Mouse (Mus musculus) embryonic facial prominence, embryonic 13.5 days (tissue): ENCODE measurements around the gene Ube3c. TPM values are rescaled to one million over a fixed set of nuclear protein-coding genes. Genes with fewer than 3 reads are reported as not detected.
A peak's percentile ranks its signal among the peaks of the same experiment; 100 is the strongest.
"Not testable (repeated sequence)": the region's sequence is repeated elsewhere in the genome, so short reads cannot be mapped to it uniquely, and the experiment has no call there.

Experiments
- ATAC-seq: fragments of 200-750 bp; cut with Nextera tagmentation; 2 replicates; pipeline ENCODE4 v1.8.0; 2017; ENCODE audit warnings: low read depth; ENCODE audit not compliant: insufficient number of reproducible peaks, insufficient read depth, low FRiP score, low TSS enrichment
- H3K27ac ChIP-seq: fragments of 300-500 bp; sonication (generic); 2 replicates; pipeline ENCODE4 v1.5.1; 2015; ENCODE audit warnings: moderate library complexity, mild to moderate bottlenecking, inconsistent platforms
- H3K27me3 ChIP-seq: fragments of 300-500 bp; sonication (generic); 2 replicates; pipeline ENCODE4 v1.6.1; 2015; ENCODE audit warnings: mild to moderate bottlenecking, inconsistent platforms
- H3K36me3 ChIP-seq: fragments of 300-500 bp; sonication (generic); 2 replicates; pipeline ENCODE4 v1.6.1; 2015; ENCODE audit warnings: mild to moderate bottlenecking, inconsistent platforms
- H3K4me1 ChIP-seq: fragments of 300-500 bp; sonication (generic); 2 replicates; pipeline ENCODE4 v1.6.1; 2015; ENCODE audit warnings: inconsistent platforms
- H3K4me2 ChIP-seq: fragments of 300-500 bp; sonication (generic); 2 replicates; pipeline ENCODE4 v1.6.1; 2015; ENCODE audit warnings: moderate library complexity, mild to moderate bottlenecking, inconsistent platforms
- H3K4me3 ChIP-seq: fragments of 300-500 bp; sonication (generic); 2 replicates; pipeline ENCODE4 v1.5.1; 2015; ENCODE audit warnings: mild to moderate bottlenecking, inconsistent platforms
- H3K9ac ChIP-seq: fragments of 300-500 bp; sonication (generic); 2 replicates; pipeline ENCODE4 v1.6.1; 2015; ENCODE audit warnings: mild to moderate bottlenecking, inconsistent platforms
- H3K9me3 ChIP-seq: fragments of 300-500 bp; sonication (generic); 2 replicates; pipeline ENCODE4 v1.6.1; 2016; ENCODE audit warnings: inconsistent platforms
- WGBS: fragments of 180-500 bp; shearing (Covaris S2); methylation state at CpG from one replicate; pipeline ENCODE4 v1.1.7; 2015; ENCODE audit warnings: mixed read lengths; 5-methylcytosine and 5-hydroxymethylcytosine counted together
- polyA plus RNA-seq: library from polyadenylated mRNA; unstranded; fragments of >200 nt; fragmentation: Nextera tagmentation; extraction: Ambion mirVana; gene quantifications from 2 replicates; pipeline ENCODE4 v1.2.1, GENCODE M21; 2015

Gene Ube3c
- 17.5 and 28.7 TPM in 2 replicates for polyA plus RNA-seq

DNA sequence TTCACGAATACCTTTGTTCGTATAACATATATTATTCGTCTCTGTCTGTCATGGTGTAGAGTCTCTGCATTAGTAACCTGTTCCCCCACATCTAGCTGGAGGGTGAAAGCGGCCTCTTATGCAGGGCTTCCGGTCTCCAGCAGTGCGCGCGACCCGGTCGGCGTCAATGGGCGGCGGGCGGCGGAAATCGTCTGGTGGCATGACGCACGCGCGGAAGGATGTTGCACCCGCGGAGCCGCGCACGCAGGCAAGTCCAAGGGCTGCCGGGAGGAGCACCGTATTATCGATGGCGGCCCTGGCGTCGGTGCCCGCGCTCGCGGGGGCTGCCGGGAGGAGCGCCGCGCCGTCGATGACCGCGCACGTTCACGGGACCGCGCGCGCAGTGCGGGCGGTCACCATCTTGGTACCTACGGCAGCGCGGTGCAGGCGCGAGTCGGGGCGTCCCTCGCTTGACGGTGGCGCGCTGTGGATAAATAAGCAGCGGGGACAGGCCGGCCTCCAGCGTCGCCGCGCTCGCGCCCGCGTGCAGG is at the start of gene Ube3c:
Ube3c (plus strand) TSS at position 395 of the 530 bp plus-strand sequence.
- peak within 1 kb of the TSS; percentile 94 for H3K4me2 ChIP-seq
- peak; percentile 97 for ATAC-seq
- H3K4me1 ChIP-seq, result peaks cover 16% of the 10 kb centered on the region
- H3K36me3 ChIP-seq, result peaks cover 15% of the 10 kb centered on the region; the same call in 1 of the 2 replicates
- peak within 1 kb of the TSS; percentile 90 for H3K27ac ChIP-seq
- H3K27me3 ChIP-seq, result no peaks in the 10 kb centered on the region
- under 1% methylated on average over 72 of the region's 72 CpGs for WGBS
- peak within 1 kb of the TSS; percentile 87 for H3K4me3 ChIP-seq
- no peaks in the 10 kb centered on the region for H3K9me3 ChIP-seq
- peak within 1 kb of the TSS; percentile 84 for H3K9ac ChIP-seq

- Histone ChIP-seq H3K4me1 (no peaks in the 10 kb centered on the region), H3K27ac (no peak overlapping the region), H3K9me3 (no peaks in the 10 kb centered on the region), H3K36me3 (no peaks in the 10 kb centered on the region), H3K4me2 (no peak overlapping the region), H3K9ac (no peak overlapping the region), H3K27me3 (no peaks in the 10 kb centered on the region), H3K4me3 (no peak overlapping the region)
- no peak for ATAC-seq
- 73% methylated on average over 5 of the region's 5 CpGs for WGBS
These were observed 8.9 kb upstream of the Ube3c start for GRCm38 (mm10) chr5:29560111-29560510.

- H3K9me3 ChIP-seq, result no peaks in the 10 kb centered on the region
- H3K4me1 ChIP-seq, result no peaks in the 10 kb centered on the region
- no peak overlapping the region for H3K4me3 ChIP-seq
- 88% methylated on average over 2 of the region's 2 CpGs for WGBS
- H3K27me3 ChIP-seq, result no peaks in the 10 kb centered on the region
- no peak overlapping the region for H3K4me2 ChIP-seq
- H3K9ac ChIP-seq, result no peak overlapping the region
- H3K27ac ChIP-seq, result no peak overlapping the region
- ATAC-seq, result no peak
- H3K36me3 ChIP-seq, result no peaks in the 10 kb centered on the region
These were observed 8.4 kb upstream of the Ube3c start for GRCm38 (mm10) chr5:29560667-29561066.

DNA sequence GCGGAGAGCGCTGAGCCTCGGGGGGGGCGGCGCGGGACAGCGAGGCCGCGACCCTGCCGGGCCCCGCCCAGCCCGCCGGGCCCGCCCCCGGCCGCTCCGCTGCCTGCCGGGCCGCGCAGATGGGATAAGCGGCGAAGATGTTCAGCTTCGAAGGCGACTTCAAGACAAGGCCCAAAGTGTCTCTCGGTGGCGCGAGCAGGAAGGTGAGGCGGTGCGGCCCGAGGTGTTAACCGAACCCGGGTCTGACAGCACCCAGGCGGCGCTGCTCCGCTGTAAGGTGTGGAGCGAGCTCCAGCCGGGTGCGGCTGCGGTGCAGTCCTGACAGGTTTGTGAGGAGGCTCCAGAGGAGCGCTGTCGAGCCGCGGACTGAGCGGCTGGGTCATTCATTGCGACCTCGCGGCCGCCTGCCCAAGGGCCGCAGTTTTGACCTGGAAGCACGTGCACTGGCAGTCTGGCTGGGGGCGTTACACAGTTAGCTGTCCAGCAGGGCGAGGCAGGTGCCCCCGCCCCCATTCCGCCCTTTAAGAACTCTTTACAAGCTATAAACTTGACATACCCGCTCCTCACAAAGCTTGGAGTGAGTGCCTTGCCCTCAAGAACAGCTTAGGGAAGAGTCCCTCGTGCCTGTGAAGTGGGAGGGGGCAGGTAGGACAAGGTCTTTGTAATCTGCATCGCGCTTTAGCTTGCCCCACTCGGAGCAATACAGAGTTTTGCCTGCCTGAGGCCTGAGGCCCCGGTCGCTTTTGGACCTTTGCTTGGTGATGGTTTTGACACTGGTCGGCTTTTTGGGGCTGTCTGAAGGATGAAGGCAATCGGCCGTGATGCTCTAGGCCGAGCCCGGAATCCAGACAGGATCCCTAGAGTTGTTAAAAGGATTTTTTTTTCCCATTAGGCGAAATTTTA is 587 bp downstream of the Ube3c start:
- Histone ChIP-seq H3K27me3 (no peaks in the 10 kb centered on the region), H3K4me3 (peak overlapping the region; percentile 87), H3K9me3 (no peaks in the 10 kb centered on the region), H3K27ac (peak overlapping the region; percentile 90), H3K9ac (peak overlapping the region; percentile 84), H3K4me1 (peaks cover 16% of the 10 kb centered on the region), H3K36me3 (peaks cover 18% of the 10 kb centered on the region; the same call in 1 of the 2 replicates), H3K4me2 (peak overlapping the region; percentile 94)
- 2% methylated on average over 67 of the region's 67 CpGs for WGBS
- ATAC-seq, result peak; percentile 39

- H3K4me3 ChIP-seq, H3K27me3 ChIP-seq, H3K4me2 ChIP-seq, H3K9ac ChIP-seq, H3K27ac ChIP-seq, H3K9me3 ChIP-seq, ATAC-seq: not testable (repeated sequence)
- Histone ChIP-seq H3K4me1 (peaks cover 16% of the 10 kb centered on the region), H3K36me3 (peaks cover 18% of the 10 kb centered on the region; the same call in 1 of the 2 replicates)
- 89% methylated on average over 11 of the region's 11 CpGs for WGBS
These were observed 5.2 kb downstream of the Ube3c start for GRCm38 (mm10) chr5:29574286-29574685.

DNA sequence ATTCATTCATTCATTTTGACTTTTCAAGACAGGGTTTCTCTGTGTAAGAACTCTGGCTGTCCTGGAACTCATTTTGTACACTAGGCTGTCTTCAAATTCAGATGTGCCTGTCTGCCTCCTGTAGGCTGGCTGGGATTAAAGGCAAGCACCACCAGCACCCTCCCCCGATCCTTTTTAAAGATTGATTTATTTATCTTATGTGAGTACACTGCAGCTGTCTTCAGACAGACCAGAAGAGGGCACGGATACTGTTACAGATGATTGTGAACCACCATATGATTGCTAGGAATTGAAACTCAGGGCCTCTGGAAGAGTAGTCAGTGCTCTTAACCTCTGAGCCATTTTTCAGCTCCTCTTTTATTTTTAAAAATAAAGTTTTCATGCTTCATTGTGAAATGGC is 6.0 kb downstream of the Ube3c start:
- Histone ChIP-seq H3K9ac (no peak overlapping the region), H3K4me2 (no peak overlapping the region), H3K27me3 (no peaks in the 10 kb centered on the region), H3K4me3 (no peak overlapping the region), H3K27ac (no peak overlapping the region), H3K9me3 (0 out of 2 replicates have a peak, but pooled peaks cover 2% of the 10 kb centered on the region), H3K4me1 (peaks cover 11% of the 10 kb centered on the region), H3K36me3 (peaks cover 18% of the 10 kb centered on the region; the same call in 1 of the 2 replicates)
- WGBS, result 50% methylated on average over 2 of the region's 2 CpGs
- no peak for ATAC-seq

- peaks cover 13% of the 10 kb centered on the region; the same call in 1 of the 2 replicates for H3K36me3 ChIP-seq
These were observed 9.0 kb downstream of the Ube3c start for GRCm38 (mm10) chr5:29577795-29578631.

DNA sequence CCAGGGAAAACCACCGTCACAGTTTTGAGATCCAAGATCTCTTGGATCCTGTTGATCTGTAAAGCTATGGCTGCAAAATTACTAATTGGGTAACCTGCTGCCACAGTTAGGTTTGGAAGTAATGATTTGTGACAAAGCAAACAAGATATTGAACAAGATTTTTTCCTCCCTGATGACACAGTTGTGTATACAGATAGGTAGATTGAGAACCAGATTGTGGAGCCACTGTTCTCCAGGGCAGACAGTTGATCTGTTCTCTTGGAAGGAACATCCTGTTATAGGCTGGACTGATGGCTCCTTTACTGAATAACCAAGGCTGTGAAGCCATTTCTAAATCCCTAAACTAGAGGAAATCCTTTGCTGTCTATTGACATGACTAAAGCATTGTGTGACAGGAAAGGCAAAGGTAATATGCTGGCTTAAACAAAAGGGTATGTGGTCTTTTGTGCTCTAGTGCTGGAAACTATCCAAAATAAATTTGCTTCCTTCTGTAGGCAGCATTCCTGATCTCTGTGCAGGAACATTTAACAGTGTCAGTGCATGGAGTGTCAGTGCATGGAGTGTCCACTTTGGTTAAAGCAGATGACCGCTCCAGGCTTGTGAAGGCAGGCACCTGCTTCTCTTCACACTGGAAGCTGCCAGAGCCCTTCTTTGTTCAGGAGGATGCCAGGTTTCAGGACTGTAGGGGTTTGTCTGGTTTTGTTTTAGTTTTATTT is 15.0 kb downstream of the Ube3c start:
- H3K4me3 ChIP-seq, result no peak overlapping the region
- no peaks in the 10 kb centered on the region for H3K9me3 ChIP-seq
- H3K4me2 ChIP-seq, result no peak overlapping the region
- H3K9ac ChIP-seq, result no peak overlapping the region
- H3K27me3 ChIP-seq, result no peaks in the 10 kb centered on the region
- H3K4me1 ChIP-seq, result peaks cover 7% of the 10 kb centered on the region; the same call in 1 of the 2 replicates
- 93% methylated on average over 2 of the region's 2 CpGs for WGBS
- peaks cover 17% of the 10 kb centered on the region for H3K36me3 ChIP-seq
- ATAC-seq, result no peak
- H3K27ac ChIP-seq, result no peak overlapping the region

More at GRCm38 (mm10) chr5:29577795-29578631, 9.0 kb downstream of the Ube3c start:
- H3K4me3 ChIP-seq, result no peak overlapping the region
- no peaks in the 10 kb centered on the region for H3K4me1 ChIP-seq
- no peak overlapping the region for H3K27ac ChIP-seq
- H3K9ac ChIP-seq, result no peak overlapping the region
- WGBS, result 84% methylated on average over 4 of the region's 4 CpGs
- no peaks in the 10 kb centered on the region for H3K27me3 ChIP-seq
- ATAC-seq, result no peak
- 0 out of 2 replicates have a peak, but pooled peaks cover 2% of the 10 kb centered on the region for H3K9me3 ChIP-seq
- H3K4me2 ChIP-seq, result no peak overlapping the region

GRCm38 (mm10) chr5:29592161-29592560 is 23.1 kb downstream of the Ube3c start:
- Histone ChIP-seq H3K36me3 (peaks cover 79% of the 10 kb centered on the region), H3K9me3 (peaks cover 11% of the 10 kb centered on the region; the same call in 1 of the 2 replicates)
- H3K9ac ChIP-seq, H3K27ac ChIP-seq, H3K4me3 ChIP-seq, H3K4me2 ChIP-seq, H3K27me3 ChIP-seq, H3K4me1 ChIP-seq, ATAC-seq: not testable (repeated sequence)
- 97% methylated on average over 7 of the region's 7 CpGs for WGBS

DNA sequence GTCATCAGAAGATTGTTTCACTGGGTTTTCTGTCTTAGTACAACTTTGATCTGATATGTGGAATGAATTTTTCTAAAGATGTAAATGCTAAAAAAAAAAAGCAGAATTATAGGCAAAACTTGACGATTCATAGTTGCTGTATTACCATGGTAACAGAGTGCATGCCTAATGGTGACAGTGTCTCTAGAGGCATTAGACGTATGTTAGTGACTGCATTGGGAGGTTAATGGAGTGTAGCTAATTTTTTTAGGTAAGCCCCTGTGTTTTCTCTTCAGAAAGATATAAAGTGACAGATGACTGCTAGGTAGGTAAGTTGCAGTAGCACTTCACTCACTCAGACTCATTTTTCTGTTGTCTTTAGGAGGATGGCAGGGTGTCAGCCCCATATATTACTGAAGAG is 37.5 kb downstream of the Ube3c start:
- Histone ChIP-seq H3K4me2 (no peak overlapping the region), H3K9me3 (no peaks in the 10 kb centered on the region), H3K9ac (no peak overlapping the region), H3K27me3 (no peaks in the 10 kb centered on the region), H3K4me3 (no peak overlapping the region), H3K27ac (no peak overlapping the region), H3K36me3 (peaks cover 78% of the 10 kb centered on the region), H3K4me1 (no peaks in the 10 kb centered on the region)
- no peak for ATAC-seq
- 75% methylated on average over 2 of the region's 2 CpGs for WGBS

DNA sequence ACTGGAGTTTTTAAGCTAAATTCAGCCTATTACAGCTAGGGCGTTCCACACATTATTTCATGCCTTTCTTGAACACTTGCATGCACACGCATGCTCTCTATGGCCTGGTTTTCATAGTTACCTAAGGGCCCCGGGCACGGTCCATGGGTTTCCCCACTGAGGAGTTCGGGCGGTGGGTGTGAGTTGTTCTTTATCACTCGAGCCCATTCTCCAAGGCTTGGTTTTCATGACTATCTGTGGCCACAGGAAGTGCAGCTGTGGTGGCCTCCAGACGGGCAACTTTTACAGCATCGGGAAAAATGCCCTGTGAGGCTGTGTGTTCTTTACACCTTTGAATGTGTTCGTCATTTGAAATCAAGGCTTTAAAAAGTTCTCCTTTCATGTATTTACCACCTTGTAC is 56.6 kb downstream of the Ube3c start:
- Histone ChIP-seq H3K4me2 (no peak overlapping the region), H3K4me3 (no peak overlapping the region), H3K4me1 (no peaks in the 10 kb centered on the region), H3K9ac (no peak overlapping the region), H3K27ac (no peak overlapping the region), H3K9me3 (no peaks in the 10 kb centered on the region), H3K36me3 (peaks cover 41% of the 10 kb centered on the region), H3K27me3 (no peaks in the 10 kb centered on the region)
- ATAC-seq, result no peak
- WGBS, result 89% methylated on average over 10 of the region's 10 CpGs
